Mouse (Mus musculus) E14TG2a.4 (cell line): ENCODE measurements around the gene Dip2a.

Experiments
- H3K27me3 ChIP-seq: 2 replicates; pipeline ENCODE4 v1.6.1; 2014; ENCODE audit warnings: low read length, control low read depth; ENCODE audit not compliant: insufficient read depth
- H3K36me3 ChIP-seq: 2 replicates; pipeline ENCODE4 v1.6.1; 2014; ENCODE audit warnings: low read length, control low read depth; ENCODE audit not compliant: insufficient read depth
- H3K4me1 ChIP-seq: replicated peaks from 2 replicates; pipeline ENCODE4 v1.6.1; 2014; ENCODE audit warnings: low read depth, low read length, control low read depth
- H3K4me3 ChIP-seq: replicated peaks from 2 replicates; pipeline ENCODE4 v1.5.1; 2014; ENCODE audit warnings: mild to moderate bottlenecking, low read length
- H3K9me3 ChIP-seq: 2 replicates; pipeline ENCODE4 v1.6.1; 2014; ENCODE audit warnings: low read length, control low read depth
- CTCF ChIP-seq: conservative IDR thresholded peaks from 2 replicates; pipeline ENCODE4 v1.5.1; 2014; ENCODE audit warnings: low read length
- NANOG ChIP-seq: IDR thresholded peaks from 2 replicates; pipeline ENCODE4 v1.6.1; 2014; ENCODE audit warnings: borderline replicate concordance, low read length, mixed read lengths
- POU5F1 ChIP-seq: IDR thresholded peaks from 2 replicates; pipeline ENCODE4 v1.6.1; 2014; ENCODE audit warnings: low read length, borderline replicate concordance

Gene Dip2a

GRCm38 (mm10) chr10:76248647-76248968, 96.5 kb downstream of the Dip2a start:
- Histone ChIP-seq H3K4me1 (peaks cover 16% of the 10 kb centered on the region), H3K27me3 (peaks cover 7% of the 10 kb centered on the region; the same call in 1 of the 2 replicates), H3K9me3 (no peaks in the 10 kb centered on the region), H3K4me3 (peak overlapping the region; percentile 17; the same call in 1 of the 2 replicates), H3K36me3 (no peaks in the 10 kb centered on the region)
- no peak for TF ChIP-seq POU5F1
- TF ChIP-seq NANOG = no peak
- no peak for TF ChIP-seq CTCF

- Histone ChIP-seq H3K4me3 (peak overlapping the region; percentile 17; the same call in 1 of the 2 replicates), H3K4me1 (peaks cover 16% of the 10 kb centered on the region), H3K36me3 (no peaks in the 10 kb centered on the region), H3K27me3 (peaks cover 7% of the 10 kb centered on the region; the same call in 1 of the 2 replicates), H3K9me3 (no peaks in the 10 kb centered on the region)
- TF ChIP-seq NANOG = no peak
- no peak for TF ChIP-seq CTCF
- no peak for TF ChIP-seq POU5F1
Measured at GRCm38 (mm10) chr10:76247960-76248646, 97.0 kb downstream of the Dip2a start.

DNA sequence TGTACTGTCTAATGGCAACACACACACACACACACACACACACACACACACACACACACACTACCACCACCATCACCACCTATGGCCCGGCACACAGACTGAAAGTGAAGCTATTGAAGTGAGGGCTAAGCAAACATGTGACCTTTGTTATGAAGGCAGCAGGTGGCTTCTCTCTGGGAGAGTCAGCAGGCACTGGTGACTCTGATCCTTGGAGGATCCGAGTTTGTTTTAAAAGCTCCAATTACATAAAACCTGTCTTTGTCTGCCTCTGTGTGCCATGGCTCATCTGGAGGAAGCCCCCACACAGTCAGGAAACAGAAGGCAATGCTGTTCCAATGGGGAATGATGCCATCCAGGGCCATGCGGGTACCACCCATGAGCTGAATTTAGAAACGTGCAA, 98.5 kb downstream of the Dip2a start:
- Histone ChIP-seq H3K4me3 (no peak overlapping the region), H3K36me3 (no peaks in the 10 kb centered on the region), H3K4me1 (peaks cover 16% of the 10 kb centered on the region), H3K27me3 (peaks cover 7% of the 10 kb centered on the region; the same call in 1 of the 2 replicates), H3K9me3 (no peaks in the 10 kb centered on the region)
- no peak for TF ChIP-seq POU5F1
- TF ChIP-seq NANOG = no peak
- no peak for TF ChIP-seq CTCF

DNA sequence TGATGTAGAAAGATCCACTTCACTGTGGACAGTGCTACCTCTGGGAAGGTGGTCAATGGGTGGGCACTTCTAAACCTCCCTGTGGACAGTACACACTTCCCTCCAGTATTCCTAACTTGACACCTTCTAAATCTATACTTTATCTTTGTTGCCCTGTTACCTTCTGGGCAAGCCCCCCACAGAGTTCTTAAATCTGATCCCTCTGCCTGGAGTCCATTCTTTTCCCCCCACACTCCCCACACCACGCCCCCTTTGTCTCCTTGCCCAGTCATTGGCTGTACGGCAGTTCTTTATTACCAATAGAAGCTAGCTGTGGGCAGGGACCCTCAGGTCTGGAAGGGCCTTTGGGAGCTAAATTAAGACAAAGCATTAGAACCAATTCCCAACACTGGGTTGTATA, 100.0 kb downstream of the Dip2a start:
- no peak overlapping the region for H3K4me3 ChIP-seq
- peaks cover 16% of the 10 kb centered on the region for H3K4me1 ChIP-seq
- no peaks in the 10 kb centered on the region for H3K36me3 ChIP-seq
- peaks cover 8% of the 10 kb centered on the region; the same call in 1 of the 2 replicates for H3K27me3 ChIP-seq
- TF ChIP-seq CTCF (no peak), NANOG (no peak), POU5F1 (no peak)
- H3K9me3 ChIP-seq = no peaks in the 10 kb centered on the region

DNA sequence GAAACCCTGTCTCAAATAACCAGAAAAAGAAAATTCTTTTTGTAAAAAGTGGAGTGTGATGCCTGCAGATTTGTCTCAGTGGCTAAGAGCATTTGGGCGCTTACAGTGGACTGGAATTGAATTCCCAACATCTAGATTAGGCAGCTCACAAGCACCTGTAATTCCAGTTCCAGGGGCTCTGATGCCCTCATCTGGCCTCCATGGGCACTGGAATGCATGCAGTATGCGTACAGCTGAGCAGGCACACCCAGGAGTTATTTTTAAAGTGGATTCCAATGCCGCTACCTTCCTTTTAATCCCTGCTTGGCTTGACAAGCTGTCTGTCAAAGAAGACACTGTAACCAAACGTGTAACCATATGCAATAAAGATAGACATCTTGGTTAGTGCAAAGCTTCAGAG, 105.7 kb downstream of the Dip2a start:
- no peaks in the 10 kb centered on the region for H3K9me3 ChIP-seq

GRCm38 (mm10) chr10:76237341-76238225, 107.5 kb downstream of the Dip2a start, which contains the start of gene Prmt2:
TSS of gene Prmt2 (minus strand) at chr10:76237865.
- Histone ChIP-seq H3K4me3 (peak within 1 kb of the TSS; percentile 83), H3K36me3 (no peaks in the 10 kb centered on the region), H3K4me1 (peaks cover 14% of the 10 kb centered on the region), H3K27me3 (peaks cover 13% of the 10 kb centered on the region), H3K9me3 (no peaks in the 10 kb centered on the region)
- TF ChIP-seq NANOG = no peak
- TF ChIP-seq POU5F1 = no peak
- no peak for TF ChIP-seq CTCF

More for the DNA sequence above, 105.7 kb downstream of the Dip2a start:
- Histone ChIP-seq H3K4me1 (peaks cover 14% of the 10 kb centered on the region), H3K36me3 (no peaks in the 10 kb centered on the region), H3K4me3 (no peak overlapping the region), H3K27me3 (peaks cover 13% of the 10 kb centered on the region)
- no peak for TF ChIP-seq POU5F1
- no peak for TF ChIP-seq CTCF
- no peak for TF ChIP-seq NANOG

DNA sequence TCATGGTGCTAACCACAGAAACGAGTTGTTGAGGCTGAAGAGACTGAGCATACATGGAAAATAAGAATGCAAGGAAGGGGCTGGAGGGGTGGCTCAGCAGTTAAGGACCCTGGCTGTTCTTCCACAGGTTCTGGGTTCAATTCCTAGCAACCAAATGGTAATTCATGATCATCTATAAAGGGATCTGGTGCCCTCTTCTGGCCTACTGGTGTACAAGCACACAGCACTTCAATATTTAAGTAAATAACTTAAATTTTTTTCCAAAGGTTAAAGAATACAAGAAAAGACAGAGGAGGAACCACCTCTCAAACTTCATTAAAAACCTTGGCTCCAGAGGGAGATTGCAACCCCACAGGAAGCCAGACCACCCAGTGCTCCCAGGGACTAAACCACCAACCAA, 115.5 kb downstream of the Dip2a start:
- Histone ChIP-seq H3K4me1 (no peaks in the 10 kb centered on the region), H3K27me3 (no peaks in the 10 kb centered on the region), H3K36me3 (no peaks in the 10 kb centered on the region), H3K9me3 (no peaks in the 10 kb centered on the region), H3K4me3 (no peak overlapping the region)
- TF ChIP-seq NANOG = no peak
- peak; percentile 64 for TF ChIP-seq CTCF
- no peak for TF ChIP-seq POU5F1

- no peak overlapping the region for H3K4me3 ChIP-seq
- no peaks in the 10 kb centered on the region for H3K36me3 ChIP-seq
- no peaks in the 10 kb centered on the region for H3K27me3 ChIP-seq
- H3K4me1 ChIP-seq = peaks cover 7% of the 10 kb centered on the region; the same call in 1 of the 2 replicates
- no peaks in the 10 kb centered on the region for H3K9me3 ChIP-seq
- no peak for TF ChIP-seq NANOG
- no peak for TF ChIP-seq POU5F1
- TF ChIP-seq CTCF = no peak
Measured at GRCm38 (mm10) chr10:76225944-76226343, 119.1 kb downstream of the Dip2a start.

DNA sequence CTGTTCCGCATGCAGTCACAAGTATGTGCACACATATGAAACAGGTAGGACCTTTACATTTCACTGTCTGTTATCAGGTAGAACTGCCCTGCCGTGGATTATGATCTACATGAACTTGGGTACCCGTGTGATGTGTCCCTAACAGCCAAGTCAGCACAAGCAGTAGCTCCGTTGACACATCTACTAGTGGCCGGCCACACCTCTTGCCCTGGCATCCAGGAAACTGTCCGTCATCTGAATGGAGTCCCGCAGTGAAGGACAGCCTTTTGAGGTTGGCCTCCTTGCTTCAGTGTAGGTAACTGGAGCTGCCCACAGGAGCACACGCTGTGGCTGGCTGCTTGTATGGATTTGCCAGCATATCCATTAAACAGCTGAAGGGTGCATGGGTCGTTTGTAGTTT, 126.9 kb downstream of the Dip2a start:
- TF ChIP-seq CTCF (no peak), POU5F1 (no peak), NANOG (no peak)
- Histone ChIP-seq H3K36me3 (no peaks in the 10 kb centered on the region), H3K4me3 (no peak overlapping the region), H3K4me1 (peaks cover 7% of the 10 kb centered on the region; the same call in 1 of the 2 replicates), H3K27me3 (no peaks in the 10 kb centered on the region), H3K9me3 (peaks cover 18% of the 10 kb centered on the region)
